Mouse (Mus musculus) myocyte (in vitro differentiated cells): Measurements from ENCODE around the gene Smo. TPM values are rescaled to one million over a fixed set of nuclear protein-coding genes. Genes with fewer than 3 reads are reported as not detected.

ENCODE experiments used
- H3K27me3 ChIP-seq: one replicate; pipeline ENCODE4 v1.6.1; 2011; ENCODE audit not compliant: control insufficient read depth, insufficient read depth, insufficient read length
- H3K36me3 ChIP-seq: one replicate; pipeline ENCODE4 v1.6.1; 2011; ENCODE audit not compliant: control insufficient read depth, insufficient read depth
- H3K4me2 ChIP-seq: one replicate; pipeline ENCODE4 v1.6.1; 2011; ENCODE audit warnings: low read depth, control low read depth
- H3K4me3 ChIP-seq: one replicate; pipeline ENCODE4 v1.5.1; 2011; ENCODE audit warnings: mild to moderate bottlenecking, control low read depth, moderate library complexity
- H3K79me2 ChIP-seq: one replicate; pipeline ENCODE4 v1.6.1; 2011; ENCODE audit not compliant: control insufficient read depth, insufficient read depth
- H3ac ChIP-seq: one replicate; pipeline ENCODE4 v1.6.1; 2011; ENCODE audit not compliant: control insufficient read depth, insufficient read length
- CEBPB ChIP-seq: IDR thresholded peaks from 2 replicates; pipeline ENCODE4 v1.6.1; 2011; ENCODE audit warnings: mild to moderate bottlenecking, moderate library complexity; ENCODE audit not compliant: poor library complexity, insufficient read depth, severe bottlenecking
- E2F4 ChIP-seq: IDR thresholded peaks from one replicate; pipeline ENCODE4 v1.6.1; 2011; ENCODE audit warnings: mild to moderate bottlenecking, control low read depth, moderate library complexity; ENCODE audit not compliant: insufficient read depth
- MAX ChIP-seq: IDR thresholded peaks from one replicate; pipeline ENCODE4 v1.6.1; 2011; ENCODE audit warnings: low read depth, mild to moderate bottlenecking, control low read depth
- MYOD1 ChIP-seq, 3 experiments: IDR thresholded peaks; one replicate each; pipeline ENCODE4 v1.6.1; 2011; ENCODE audit warnings: control low read depth in 2 of 3, low read depth in 2 of 3, mild to moderate bottlenecking in 2 of 3, moderate library complexity in 1 of 3; ENCODE audit not compliant: insufficient read length in 2 of 3, control insufficient read depth in 1 of 3
- MYOG ChIP-seq, 3 experiments: IDR thresholded peaks; one replicate each; pipeline ENCODE4 v1.6.1; 2011; ENCODE audit warnings: control low read depth in 2 of 3, low read depth in 2 of 3, mild to moderate bottlenecking in 2 of 3; ENCODE audit not compliant: insufficient read length in 2 of 3, control insufficient read depth in 1 of 3, insufficient read depth in 1 of 3
- POLR2A ChIP-seq: IDR thresholded peaks from one replicate; pipeline ENCODE4 v1.6.1; 2011; ENCODE audit warnings: low read depth, mild to moderate bottlenecking, control low read depth, moderate library complexity; ENCODE audit not compliant: insufficient read length
- POLR2AphosphoS2 ChIP-seq: IDR thresholded peaks from one replicate; pipeline ENCODE4 v1.6.1; 2011; ENCODE audit warnings: low read depth, control low read depth; ENCODE audit not compliant: insufficient read length
- REST ChIP-seq: IDR thresholded peaks from one replicate; pipeline ENCODE4 v1.6.1; 2011; ENCODE audit warnings: mild to moderate bottlenecking, control low read depth, moderate library complexity; ENCODE audit not compliant: insufficient read depth, insufficient read length
- SRF ChIP-seq: IDR thresholded peaks from one replicate; pipeline ENCODE4 v1.6.1; 2011; ENCODE audit warnings: low read depth; ENCODE audit not compliant: control insufficient read depth, insufficient read length
- TCF12 ChIP-seq: IDR thresholded peaks from one replicate; pipeline ENCODE4 v1.6.1; 2011; ENCODE audit warnings: mild to moderate bottlenecking, control low read depth; ENCODE audit not compliant: poor library complexity, insufficient read depth, severe bottlenecking
- TCF3 ChIP-seq: IDR thresholded peaks from one replicate; pipeline ENCODE4 v1.6.1; 2011; ENCODE audit warnings: low read depth, control low read depth; ENCODE audit not compliant: insufficient read length
- USF1 ChIP-seq: IDR thresholded peaks from one replicate; pipeline ENCODE4 v1.6.1; 2011; ENCODE audit warnings: low read depth, mild to moderate bottlenecking, control low read depth, moderate library complexity
- polyA plus RNA-seq: library from polyadenylated mRNA; unstranded; fragments of >200 nt; fragmentation: generic; extraction: Trizol; gene quantifications from one replicate; pipeline ENCODE4 v1.2.1, GENCODE M21; 2012; ENCODE audit warnings: missing spikeins

Smo gene
- polyA plus RNA-seq, 1 experiment = 30.2 TPM

DNA sequence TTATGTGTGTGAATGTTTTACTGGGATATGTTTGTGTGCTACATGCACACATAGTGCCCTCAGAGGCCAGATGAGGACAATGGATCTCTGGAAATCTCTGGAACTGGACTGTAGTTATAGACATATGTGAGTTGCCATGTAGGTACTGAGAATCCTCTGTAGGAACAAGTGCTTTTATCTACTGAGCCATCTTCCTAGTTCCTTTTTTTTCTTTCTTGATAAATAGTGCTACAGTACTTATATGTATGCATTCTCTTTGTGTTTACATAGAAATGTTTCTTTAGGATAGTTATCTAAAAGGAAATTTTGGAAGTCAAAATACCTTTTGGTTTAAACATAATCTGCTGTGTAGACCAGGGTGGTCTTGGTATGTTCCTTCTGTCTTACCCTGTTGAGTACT is 44.8 kb downstream of the Smo start:
- Histone ChIP-seq H3K27me3 (no peaks in the 10 kb centered on the region), H3K79me2 (no peaks in the 10 kb centered on the region), H3K4me3 (no peak overlapping the region), H3K4me2 (no peak overlapping the region), H3K36me3 (no peaks in the 10 kb centered on the region), H3ac (no peak overlapping the region)
- TF ChIP-seq POLR2A = no peak
- no peak for TF ChIP-seq MYOG (IDR thresholded peaks at IDR 0.05; ENCODE audit: control insufficient read depth in 1 of 3, insufficient read depth in 1 of 3, insufficient read length in 2 of 3, low read depth in 2 of 3)
- TF ChIP-seq TCF12 = no peak
- TF ChIP-seq MAX = no peak
- no peak for TF ChIP-seq CEBPB
- TF ChIP-seq TCF3 = no peak
- TF ChIP-seq REST = no peak
- no peak for TF ChIP-seq SRF
- TF ChIP-seq POLR2AphosphoS2 = no peak
- no peak for TF ChIP-seq USF1
- TF ChIP-seq MYOD1 (IDR thresholded peaks at IDR 0.05; ENCODE audit: control insufficient read depth in 1 of 3, insufficient read length in 2 of 3, low read depth in 2 of 3) = no peak
- TF ChIP-seq E2F4 = no peak

GRCm38 (mm10) chr6:29780571-29780970 is 45.3 kb downstream of the Smo start:
- TF ChIP-seq SRF = no peak
- TF ChIP-seq CEBPB = no peak
- no peak for TF ChIP-seq POLR2AphosphoS2
- no peak for TF ChIP-seq E2F4
- TF ChIP-seq MYOD1 (IDR thresholded peaks at IDR 0.05; ENCODE audit: control insufficient read depth in 1 of 3, insufficient read length in 2 of 3, low read depth in 2 of 3) = no peak
- TF ChIP-seq POLR2A = no peak
- TF ChIP-seq TCF3 = no peak
- no peak for TF ChIP-seq REST
- no peak for TF ChIP-seq MAX
- TF ChIP-seq MYOG (IDR thresholded peaks at IDR 0.05; ENCODE audit: control insufficient read depth in 1 of 3, insufficient read depth in 1 of 3, insufficient read length in 2 of 3, low read depth in 2 of 3) = no peak
- TF ChIP-seq TCF12 = no peak
- no peak for TF ChIP-seq USF1
- no peaks in the 10 kb centered on the region for H3K27me3 ChIP-seq
- no peaks in the 10 kb centered on the region for H3K79me2 ChIP-seq
- H3K4me2 ChIP-seq = no peak overlapping the region
- H3ac ChIP-seq = no peak overlapping the region
- no peak overlapping the region for H3K4me3 ChIP-seq
- H3K36me3 ChIP-seq = no peaks in the 10 kb centered on the region

GRCm38 (mm10) chr6:29782239-29782638 is 46.9 kb downstream of the Smo start:
- Histone ChIP-seq H3K4me3 (no peak overlapping the region), H3ac (no peak overlapping the region), H3K79me2 (no peaks in the 10 kb centered on the region), H3K36me3 (no peaks in the 10 kb centered on the region), H3K4me2 (no peak overlapping the region), H3K27me3 (no peaks in the 10 kb centered on the region)
- no peak for TF ChIP-seq MYOD1 (IDR thresholded peaks at IDR 0.05; ENCODE audit: control insufficient read depth in 1 of 3, insufficient read length in 2 of 3, low read depth in 2 of 3)
- TF ChIP-seq CEBPB = no peak
- TF ChIP-seq MAX = no peak
- TF ChIP-seq TCF3 = no peak

DNA sequence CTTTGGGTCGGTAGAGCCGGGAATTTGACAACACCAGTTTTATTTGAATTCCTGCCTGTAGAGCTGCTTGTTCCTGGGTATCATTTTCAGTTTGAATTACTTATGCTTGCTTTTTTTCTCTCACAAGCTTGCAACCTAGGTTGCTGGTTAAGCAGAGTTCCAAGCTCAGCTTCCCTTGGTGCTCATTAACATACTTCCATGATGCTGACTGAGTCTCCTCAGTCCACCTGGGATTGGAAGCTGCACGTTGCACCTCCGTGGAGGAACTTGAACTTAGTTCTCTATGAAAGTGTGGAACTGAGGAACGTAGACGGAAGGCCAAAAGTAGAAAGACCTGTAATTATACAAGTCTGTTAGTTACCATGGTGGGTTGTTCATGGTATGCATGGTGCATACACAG is 48.7 kb downstream of the Smo start:
- no peak overlapping the region for H3K4me3 ChIP-seq
- no peak overlapping the region for H3ac ChIP-seq
- no peak overlapping the region for H3K4me2 ChIP-seq
- H3K79me2 ChIP-seq = no peaks in the 10 kb centered on the region
- no peaks in the 10 kb centered on the region for H3K36me3 ChIP-seq
- TF ChIP-seq SRF (no peak), MYOD1 (IDR thresholded peaks at IDR 0.05; ENCODE audit: control insufficient read depth in 1 of 3, insufficient read length in 2 of 3, low read depth in 2 of 3) (no peak)
- no peaks in the 10 kb centered on the region for H3K27me3 ChIP-seq

- TF ChIP-seq REST (no peak), SRF (no peak), MAX (no peak)
- Histone ChIP-seq H3K4me3 (no peak overlapping the region), H3K4me2 (no peak overlapping the region), H3K79me2 (no peaks in the 10 kb centered on the region), H3ac (no peak overlapping the region), H3K36me3 (no peaks in the 10 kb centered on the region), H3K27me3 (no peaks in the 10 kb centered on the region)
Observed at GRCm38 (mm10) chr6:29784413-29785021, 49.2 kb downstream of the Smo start.
